Mouse (Mus musculus) MEL (cell line): ENCODE results near the gene Asphd1. TPM values are rescaled to one million over a fixed set of nuclear protein-coding genes. Genes with fewer than 3 reads are reported as not detected.

Source experiments
- DNase-seq: peaks from one replicate; pipeline ENCODE4 v3.0.0; 2011; ENCODE audit warnings: low read depth, low spot score
- H3K27ac ChIP-seq: 2 replicates; pipeline ENCODE4 v1.5.1; 2012; ENCODE audit warnings: low read depth, mild to moderate bottlenecking, control low read depth, low read length, moderate library complexity; ENCODE audit not compliant: control insufficient read depth
- H3K27me3 ChIP-seq, 2 experiments: fragments of 150-350 bp in 1 of 2; sonication (generic) in 1 of 2; 2 replicates each; pipeline ENCODE4 v1.6.1; 2012; ENCODE audit warnings: low read length in 2 of 2, mild to moderate bottlenecking in 2 of 2, improper control_type of control experiment in 1 of 2, moderate library complexity in 1 of 2; ENCODE audit not compliant: insufficient read depth in 2 of 2, control insufficient read depth in 1 of 2
- H3K36me3 ChIP-seq, 2 experiments: 2 replicates each; pipeline ENCODE4 v1.6.1; 2012 to 2014; ENCODE audit warnings: low read length in 2 of 2, improper control_type of control experiment in 1 of 2, inconsistent platforms in 1 of 2, mild to moderate bottlenecking in 1 of 2; ENCODE audit not compliant: insufficient read depth in 2 of 2, control insufficient read depth in 1 of 2
- H3K4me1 ChIP-seq, 2 experiments: fragments of 150-350 bp in 1 of 2; sonication (generic) in 1 of 2; 2 replicates each; pipeline ENCODE4 v1.6.1; 2012; ENCODE audit warnings: low read length in 2 of 2, improper control_type of control experiment in 1 of 2, mild to moderate bottlenecking in 1 of 2; ENCODE audit not compliant: insufficient read depth in 2 of 2, control insufficient read depth in 1 of 2
- H3K4me3 ChIP-seq, 2 experiments: fragments of 150-350 bp in 1 of 2; sonication (generic) in 1 of 2; 2 replicates each; pipeline ENCODE4 v1.5.1; 2012; ENCODE audit warnings: low read depth in 2 of 2, low read length in 2 of 2, mild to moderate bottlenecking in 2 of 2, moderate library complexity in 2 of 2, control low read depth in 1 of 2, improper control_type of control experiment in 1 of 2; ENCODE audit not compliant: control insufficient read depth in 1 of 2, insufficient read depth in 1 of 2
- H3K79me2 ChIP-seq: 2 replicates; pipeline ENCODE4 v1.6.1; 2012; ENCODE audit warnings: mild to moderate bottlenecking, low read length, moderate library complexity; ENCODE audit not compliant: control insufficient read depth, poor library complexity, insufficient read depth
- H3K9ac ChIP-seq: 2 replicates; pipeline ENCODE4 v1.6.1; 2012; ENCODE audit warnings: low read depth, mild to moderate bottlenecking, control low read depth, low read length, moderate library complexity; ENCODE audit not compliant: control insufficient read depth, poor library complexity, severe bottlenecking
- H3K9me3 ChIP-seq: fragments of 150-350 bp; sonication (generic); replicated peaks from 2 replicates; pipeline ENCODE4 v1.6.1; 2012; ENCODE audit warnings: mild to moderate bottlenecking, low read length, improper control_type of control experiment, moderate library complexity; ENCODE audit not compliant: insufficient read depth
- BHLHE40 ChIP-seq: IDR thresholded peaks from 2 replicates; pipeline ENCODE4 v1.6.1; 2012; ENCODE audit warnings: low read depth, mild to moderate bottlenecking, inconsistent platforms, low read length, improper control_type of control experiment, borderline replicate concordance
- CHD1 ChIP-seq: IDR thresholded peaks from 2 replicates; pipeline ENCODE4 v1.6.1; 2012; ENCODE audit warnings: low read depth, mild to moderate bottlenecking, inconsistent platforms, low read length, improper control_type of control experiment
- CHD2 ChIP-seq: IDR thresholded peaks from 2 replicates; pipeline ENCODE4 v1.6.1; 2011; ENCODE audit warnings: low read length, improper control_type of control experiment
- E2F4 ChIP-seq: IDR thresholded peaks from 2 replicates; pipeline ENCODE4 v1.6.1; 2011; ENCODE audit warnings: low read depth, low read length, improper control_type of control experiment, borderline replicate concordance
- ELF1 ChIP-seq: IDR thresholded peaks from 2 replicates; pipeline ENCODE4 v1.6.1; 2014; ENCODE audit warnings: low read depth, mild to moderate bottlenecking, inconsistent platforms, low read length, improper control_type of control experiment, moderate library complexity
- HCFC1 ChIP-seq: IDR thresholded peaks from 2 replicates; pipeline ENCODE4 v1.6.1; 2012; ENCODE audit warnings: low read depth, mild to moderate bottlenecking, inconsistent platforms, low read length, improper control_type of control experiment, moderate library complexity
- JUND ChIP-seq: IDR thresholded peaks from 2 replicates; pipeline ENCODE4 v1.6.1; 2011; ENCODE audit warnings: low read depth, mild to moderate bottlenecking, improper control_type of control experiment, low read length
- MAFK ChIP-seq: IDR thresholded peaks from 2 replicates; pipeline ENCODE4 v1.6.1; 2011; ENCODE audit warnings: low read depth, mild to moderate bottlenecking, low read length, improper control_type of control experiment, borderline replicate concordance
- MAX ChIP-seq: IDR thresholded peaks from 2 replicates; pipeline ENCODE4 v1.6.1; 2011; ENCODE audit warnings: low read length, improper control_type of control experiment
- MAZ ChIP-seq: IDR thresholded peaks from 2 replicates; pipeline ENCODE4 v1.6.1; 2012; ENCODE audit warnings: low read depth, mild to moderate bottlenecking, inconsistent platforms, low read length, improper control_type of control experiment
- MEF2A ChIP-seq: IDR thresholded peaks from 2 replicates; pipeline ENCODE4 v1.6.1; 2014; ENCODE audit warnings: low read depth, mild to moderate bottlenecking, inconsistent platforms, low read length, improper control_type of control experiment; ENCODE audit not compliant: poor library complexity, insufficient replicate concordance, severe bottlenecking; ENCODE audit errors: extremely low read depth
- MXI1 ChIP-seq: IDR thresholded peaks from 2 replicates; pipeline ENCODE4 v1.6.1; 2011; ENCODE audit warnings: mild to moderate bottlenecking, low read depth, low read length, improper control_type of control experiment
- MYB ChIP-seq: IDR thresholded peaks from 2 replicates; pipeline ENCODE4 v1.6.1; 2011; ENCODE audit warnings: mild to moderate bottlenecking, low read depth, low read length, improper control_type of control experiment
- NELFE ChIP-seq: IDR thresholded peaks from 2 replicates; pipeline ENCODE4 v1.6.1; 2011; ENCODE audit warnings: low read depth, low read length, improper control_type of control experiment
- NRF1 ChIP-seq: IDR thresholded peaks from 2 replicates; pipeline ENCODE4 v1.6.1; 2014; ENCODE audit warnings: low read depth, mild to moderate bottlenecking, inconsistent platforms, low read length, improper control_type of control experiment, moderate library complexity; ENCODE audit not compliant: poor library complexity, insufficient read depth, severe bottlenecking
- POLR2AphosphoS5 ChIP-seq: IDR thresholded peaks from 2 replicates; pipeline ENCODE4 v1.6.1; 2012; ENCODE audit warnings: low read depth, borderline replicate concordance, mild to moderate bottlenecking, inconsistent platforms, low read length, moderate library complexity, mixed read lengths
- RAD21 ChIP-seq: IDR thresholded peaks from 2 replicates; pipeline ENCODE4 v1.6.1; 2011; ENCODE audit warnings: mild to moderate bottlenecking, low read depth, low read length, improper control_type of control experiment
- RCOR1 ChIP-seq: IDR thresholded peaks from 2 replicates; pipeline ENCODE4 v1.6.1; 2012; ENCODE audit warnings: low read depth, mild to moderate bottlenecking, inconsistent platforms, low read length, improper control_type of control experiment
- TBP ChIP-seq: IDR thresholded peaks from 2 replicates; pipeline ENCODE4 v1.8.0; 2011; ENCODE audit warnings: low read depth, low read length, improper control_type of control experiment
- TCF12 ChIP-seq: IDR thresholded peaks from 2 replicates; pipeline ENCODE4 v1.6.1; 2014; ENCODE audit warnings: low read depth, mild to moderate bottlenecking, inconsistent platforms, low read length, improper control_type of control experiment, moderate library complexity
- UBTF ChIP-seq: IDR thresholded peaks from 2 replicates; pipeline ENCODE4 v1.6.1; 2012; ENCODE audit warnings: low read depth, mild to moderate bottlenecking, inconsistent platforms, low read length, improper control_type of control experiment, moderate library complexity, borderline replicate concordance; ENCODE audit not compliant: insufficient read depth
- USF2 ChIP-seq, 2 experiments: IDR thresholded peaks; 2 replicates each; pipeline ENCODE4 v1.6.1; 2011 to 2012; ENCODE audit warnings: improper control_type of control experiment in 2 of 2, low read length in 2 of 2, borderline replicate concordance in 1 of 2, inconsistent platforms in 1 of 2, low read depth in 1 of 2, mild to moderate bottlenecking in 1 of 2; ENCODE audit not compliant: insufficient read depth in 1 of 2
- ZKSCAN1 ChIP-seq: IDR thresholded peaks from 2 replicates; pipeline ENCODE4 v1.6.1; 2012; ENCODE audit warnings: low read depth, mild to moderate bottlenecking, inconsistent platforms, low read length, improper control_type of control experiment, moderate library complexity
- ZMIZ1 ChIP-seq: IDR thresholded peaks from 2 replicates; pipeline ENCODE4 v1.6.1; 2012; ENCODE audit warnings: low read depth, mild to moderate bottlenecking, inconsistent platforms, low read length, improper control_type of control experiment, moderate library complexity
- ZNF384 ChIP-seq: IDR thresholded peaks from 2 replicates; pipeline ENCODE4 v1.6.1; 2012; ENCODE audit warnings: low read depth, mild to moderate bottlenecking, inconsistent platforms, low read length, improper control_type of control experiment
- polyA plus RNA-seq, 2 experiments: library from polyadenylated mRNA; stranded (reverse) in 1 of 2; unstranded in 1 of 2; fragments of >175 nt in 1 of 2; fragments of >200 nt in 1 of 2; gene quantifications; 2 replicates each; pipeline versions ENCODE4 v1.2.1 to v1.2.4; 2012; ENCODE audit warnings: low replicate concordance in 2 of 2, low read depth in 1 of 2; ENCODE audit not compliant: insufficient read length in 2 of 2, insufficient read depth in 1 of 2, missing spikeins in 1 of 2
- total RNA-seq: library from RNA; depleted of rRNA; stranded (reverse); fragments of 300-350 nt; gene quantifications from 2 replicates; pipeline ENCODE4 v1.2.3, GENCODE M21; 2012

Gene Asphd1
- total and polyA plus RNA-seq, 3 experiments, result 0.15 to 0.74 TPM; not detected in 1

DNA sequence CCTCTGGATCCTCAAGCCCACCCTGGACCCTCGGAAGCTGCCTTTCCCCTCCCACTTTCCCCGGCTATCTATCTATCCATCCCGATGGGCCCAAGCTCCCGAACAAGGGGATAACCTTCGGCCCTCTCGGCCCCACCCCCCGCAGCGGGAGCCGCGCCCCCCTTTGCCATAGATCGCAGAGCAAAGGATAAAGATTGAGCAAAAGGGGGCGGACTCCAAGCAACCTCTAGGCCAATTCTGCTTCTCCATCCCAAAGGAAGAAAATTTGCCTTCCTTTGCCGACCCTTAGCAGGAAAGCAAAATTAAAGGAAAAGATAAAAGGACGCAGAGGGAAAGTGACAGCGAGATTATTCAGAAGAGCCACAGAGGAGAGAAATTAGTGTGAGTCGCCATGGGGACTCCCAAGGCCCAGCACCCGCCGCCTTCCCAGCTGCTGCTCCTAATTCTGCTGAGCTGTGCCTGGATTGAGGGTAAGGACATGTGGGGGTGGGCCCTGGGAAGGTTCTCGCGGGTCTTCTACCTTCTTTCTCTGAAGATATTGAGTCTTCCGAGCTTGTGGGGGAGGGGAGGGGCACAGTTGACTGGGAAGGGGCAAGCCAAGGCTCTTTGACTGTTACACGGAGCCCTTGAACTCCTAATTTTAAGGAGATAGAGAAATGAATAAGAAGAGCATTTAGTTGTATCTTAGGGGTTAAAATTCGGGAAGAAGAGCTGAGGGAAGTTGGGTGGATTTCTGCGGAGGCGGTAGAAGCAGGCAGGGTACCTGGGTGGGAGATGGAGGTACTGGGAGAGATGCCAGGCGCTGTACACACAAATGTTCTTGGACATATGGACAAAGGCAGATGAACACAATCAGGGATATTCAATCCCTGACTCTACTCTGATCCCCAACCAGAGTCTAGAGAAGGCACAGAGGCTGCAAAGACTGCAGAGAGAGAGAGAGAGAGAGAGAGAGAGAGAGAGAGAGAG lies 1.5 kb upstream of the Asphd1 start:
- H3K4me1 ChIP-seq, result peaks cover 0 to 9% of the 10 kb centered on the region in 2 experiments; a peak in 2 of 4 replicates
- no peaks in the 10 kb centered on the region for H3K36me3 ChIP-seq
- no peak overlapping the region for H3K27ac ChIP-seq
- no peak for DNase-seq
- H3K9me3 ChIP-seq, result no peaks in the 10 kb centered on the region
- H3K4me3 ChIP-seq, result no peak overlapping the region
- H3K9ac ChIP-seq, result no peak overlapping the region
- no peak for TF ChIP-seq NRF1
- no peak for TF ChIP-seq MAX
- no peak for TF ChIP-seq E2F4
- no peak for TF ChIP-seq TCF12
- no peak for TF ChIP-seq ELF1
- no peak for TF ChIP-seq JUND
- no peak for TF ChIP-seq MEF2A
- TF ChIP-seq UBTF, result no peak
- TF ChIP-seq ZKSCAN1, result no peak
- TF ChIP-seq RAD21, result no peak
- TF ChIP-seq HCFC1, result no peak
- no peak for TF ChIP-seq CHD2
- TF ChIP-seq USF2 (IDR thresholded peaks at IDR 0.05; ENCODE audit: borderline replicate concordance in 1 of 2, insufficient read depth in 1 of 2, low read depth in 1 of 2, low read length in 2 of 2), result no peak
- TF ChIP-seq TBP, result no peak
- TF ChIP-seq BHLHE40, result no peak
- no peak for TF ChIP-seq POLR2AphosphoS5
- no peaks in the 10 kb centered on the region for H3K27me3 ChIP-seq
- H3K79me2 ChIP-seq, result no peaks in the 10 kb centered on the region

GRCm38 (mm10) chr7:126949793-126950646 lies 638 bp upstream of the Asphd1 start, which contains the start of gene Sez6l2:
Sez6l2 (plus strand) TSS chr7:126950563.
- Histone ChIP-seq H3K27ac (no peak within 1 kb of the TSS), H3K4me3 (peak within 1 kb of the TSS in 1 of 2 experiments; percentile 26; a peak in 2 of 4 replicates), H3K79me2 (no peaks in the 10 kb centered on the region), H3K4me1 (peaks cover 0 to 9% of the 10 kb centered on the region in 2 experiments; a peak in 2 of 4 replicates), H3K9me3 (no peaks in the 10 kb centered on the region), H3K36me3 (no peaks in the 10 kb centered on the region; a peak in 1 of 4 replicates), H3K27me3 (no peaks in the 10 kb centered on the region), H3K9ac (peak within 1 kb of the TSS; percentile 5)
- peak; percentile 91 for DNase-seq
- TF ChIP-seq MAFK (no peak), NRF1 (no peak), TBP (no peak), NELFE (no peak), E2F4 (no peak), TCF12 (no peak), MXI1 (peak; percentile 95), MYB (no peak), UBTF (no peak), CHD1 (no peak), BHLHE40 (0 out of 2 replicates have a peak, but pooled peaks have one; percentile 43), MAZ (peak; percentile 90), ZMIZ1 (no peak), RCOR1 (peak; percentile 55; the same call in 1 of the 2 replicates), RAD21 (no peak; the same call in 1 of the 2 replicates), HCFC1 (peak; percentile 42; the same call in 1 of the 2 replicates), MAX (peak; percentile 75), ZNF384 (no peak), POLR2AphosphoS5 (no peak)
